Mouse (Mus musculus) heart, embryonic 16.5 days (tissue): ENCODE measurements around the gene Dnah8. TPM values are rescaled to one million over a fixed set of nuclear protein-coding genes. Genes with fewer than 3 reads are reported as not detected.

Source experiments
- ATAC-seq: fragments of 200-750 bp; cut with Nextera tagmentation; replicated peaks from 2 replicates; pipeline ENCODE4 v1.8.0; 2017; ENCODE audit warnings: moderate number of reproducible peaks; ENCODE audit not compliant: insufficient read depth, low FRiP score; ENCODE audit errors: extremely low read depth
- H3K27ac ChIP-seq: fragments of 300-500 bp; sonication (generic); 2 replicates; pipeline ENCODE4 v1.5.1; 2014; ENCODE audit warnings: mild to moderate bottlenecking, low read length, control low read depth, moderate library complexity
- H3K27me3 ChIP-seq: fragments of 300-500 bp; sonication (generic); 2 replicates; pipeline ENCODE4 v1.6.1; 2014; ENCODE audit warnings: low read length, mixed read lengths; ENCODE audit not compliant: control insufficient read depth, insufficient read depth
- H3K36me3 ChIP-seq: fragments of 300-500 bp; sonication (generic); 2 replicates; pipeline ENCODE4 v1.6.1; 2014; ENCODE audit not compliant: control insufficient read depth, insufficient read depth
- H3K4me1 ChIP-seq: fragments of 300-500 bp; sonication (generic); 2 replicates; pipeline ENCODE4 v1.6.1; 2014; ENCODE audit warnings: low read length, mixed read lengths; ENCODE audit not compliant: control insufficient read depth, insufficient read depth
- H3K4me2 ChIP-seq: fragments of 300-500 bp; sonication (generic); 2 replicates; pipeline ENCODE4 v1.6.1; 2014; ENCODE audit warnings: low read depth, mild to moderate bottlenecking, control low read depth, low read length
- H3K4me3 ChIP-seq: fragments of 300-500 bp; sonication (generic); 2 replicates; pipeline ENCODE4 v1.5.1; 2014; ENCODE audit warnings: mild to moderate bottlenecking, control low read depth, low read length
- H3K9ac ChIP-seq: fragments of 300-500 bp; sonication (generic); 2 replicates; pipeline ENCODE4 v1.6.1; 2014; ENCODE audit warnings: low read length, control low read depth
- H3K9me3 ChIP-seq: fragments of 300-500 bp; sonication (generic); replicated peaks from 2 replicates; pipeline ENCODE4 v1.6.1; 2016; ENCODE audit warnings: low read length; ENCODE audit not compliant: control insufficient read depth
- WGBS: fragments of 180-500 bp; shearing (Covaris S2); extraction: QIAGEN DNeasy Blood & Tissue Kit; methylation state at CpG from one replicate; pipeline ENCODE4 v1.1.7; 2014; 5-methylcytosine and 5-hydroxymethylcytosine counted together
- polyA plus RNA-seq: library from polyadenylated mRNA; unstranded; fragments of >200 nt; fragmentation: Nextera tagmentation; extraction: Ambion mirVana; gene quantifications from 2 replicates; pipeline ENCODE4 v1.2.1, GENCODE M21; 2015

The Dnah8 gene
- polyA plus RNA-seq, 1 experiment from 2014 or later: 2.9 TPM

DNA sequence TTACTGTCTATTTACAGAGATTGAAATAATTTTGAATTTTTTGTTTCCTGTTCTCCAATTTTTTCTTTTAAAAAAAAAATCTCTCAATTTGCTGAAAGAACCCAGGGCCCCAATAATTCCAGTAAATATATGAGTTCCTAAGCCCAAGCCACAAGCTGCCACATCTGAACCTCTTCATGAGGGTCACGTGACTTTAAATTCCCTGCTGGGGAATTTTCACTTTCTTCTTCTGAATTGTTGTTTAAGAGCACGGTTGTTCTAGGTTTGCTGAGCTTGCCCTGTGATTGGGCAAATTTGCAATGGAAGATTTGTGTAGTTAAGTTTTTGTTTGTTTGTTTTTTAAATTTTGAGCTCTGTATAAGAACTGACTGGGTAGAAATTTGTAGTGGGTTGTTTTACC is 67.3 kb downstream of the Dnah8 start:
- no peaks in the 10 kb centered on the region for H3K9me3 ChIP-seq
- no peaks in the 10 kb centered on the region for H3K27me3 ChIP-seq
- no peak overlapping the region for H3K4me3 ChIP-seq
- H3K9ac ChIP-seq: no peak overlapping the region
- no peak overlapping the region for H3K27ac ChIP-seq
- no peak overlapping the region for H3K4me2 ChIP-seq
- no peak for ATAC-seq
- no peaks in the 10 kb centered on the region for H3K36me3 ChIP-seq
- 71% methylated on average over 2 of the region's 2 CpGs for WGBS
- H3K4me1 ChIP-seq: no peaks in the 10 kb centered on the region

GRCm38 (mm10) chr17:30694281-30694680 is 70.1 kb downstream of the Dnah8 start:
- no peak overlapping the region for H3K4me2 ChIP-seq
- ATAC-seq: no peak
- H3K4me1 ChIP-seq: no peaks in the 10 kb centered on the region
- H3K36me3 ChIP-seq: no peaks in the 10 kb centered on the region
- H3K9ac ChIP-seq: no peak overlapping the region
- no peaks in the 10 kb centered on the region for H3K9me3 ChIP-seq
- no peak overlapping the region for H3K4me3 ChIP-seq
- H3K27me3 ChIP-seq: no peaks in the 10 kb centered on the region
- WGBS: 73% methylated on average over 9 of the region's 9 CpGs
- H3K27ac ChIP-seq: no peak overlapping the region

GRCm38 (mm10) chr17:30714732-30715131 is 90.6 kb downstream of the Dnah8 start:
- no peak overlapping the region for H3K9ac ChIP-seq
- 73% methylated on average over 3 of the region's 3 CpGs for WGBS
- H3K4me1 ChIP-seq: no peaks in the 10 kb centered on the region
- no peak overlapping the region for H3K4me3 ChIP-seq
- H3K9me3 ChIP-seq: no peaks in the 10 kb centered on the region; the same call in 1 of the 2 replicates
- H3K27ac ChIP-seq: no peak overlapping the region
- no peak for ATAC-seq
- H3K4me2 ChIP-seq: no peak overlapping the region
- H3K27me3 ChIP-seq: no peaks in the 10 kb centered on the region
- H3K36me3 ChIP-seq: no peaks in the 10 kb centered on the region

DNA sequence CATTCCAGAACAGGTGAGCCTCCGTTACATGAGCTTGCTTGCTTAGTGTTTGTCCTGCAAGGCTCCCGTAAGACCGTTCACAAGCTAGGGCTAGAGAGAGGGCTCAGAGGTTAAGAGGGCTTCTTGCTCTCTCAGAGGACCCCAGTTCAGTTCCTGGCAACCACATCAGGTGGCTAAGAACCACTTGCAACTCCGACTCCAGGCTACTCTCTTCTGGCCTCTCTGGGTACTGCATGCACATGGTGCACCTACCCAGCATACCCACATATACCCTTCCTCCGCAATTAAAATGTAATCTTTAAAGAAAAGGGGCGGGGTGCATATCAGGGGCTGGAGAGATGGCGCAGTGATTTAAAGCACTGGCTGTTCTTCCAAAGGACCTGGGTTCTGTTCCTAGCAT is 94.0 kb downstream of the Dnah8 start:
- Histone ChIP-seq H3K27me3 (no peaks in the 10 kb centered on the region), H3K4me2 (no peak overlapping the region), H3K9me3 (no peaks in the 10 kb centered on the region; the same call in 1 of the 2 replicates), H3K9ac (no peak overlapping the region), H3K4me1 (no peaks in the 10 kb centered on the region), H3K4me3 (no peak overlapping the region), H3K36me3 (no peaks in the 10 kb centered on the region), H3K27ac (no peak overlapping the region)
- ATAC-seq: no peak
- WGBS: 90% methylated on average over 7 of the region's 7 CpGs

DNA sequence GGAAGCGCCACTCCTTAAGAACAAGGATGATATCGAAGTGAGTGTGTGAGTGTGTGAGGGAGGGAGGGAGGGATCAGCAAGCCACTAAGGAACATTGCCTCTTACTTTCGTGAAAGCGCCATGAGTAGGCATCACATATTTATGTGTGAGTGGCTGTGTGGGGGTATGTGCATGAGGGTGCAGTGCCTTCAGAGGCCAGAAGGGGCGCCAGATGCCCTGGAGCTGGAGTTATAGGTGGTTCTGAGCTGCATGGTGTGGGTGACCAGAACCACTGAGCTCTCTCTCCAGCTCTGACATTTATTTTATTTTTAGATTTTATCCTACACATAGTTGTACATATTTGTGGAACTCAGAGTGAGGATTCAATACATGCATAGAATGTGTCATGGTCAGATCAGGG is 94.9 kb downstream of the Dnah8 start:
- no peaks in the 10 kb centered on the region; the same call in 1 of the 2 replicates for H3K9me3 ChIP-seq
- H3K4me1 ChIP-seq: no peaks in the 10 kb centered on the region
- no peaks in the 10 kb centered on the region for H3K27me3 ChIP-seq
- H3K9ac ChIP-seq: no peak overlapping the region
- no peak overlapping the region for H3K27ac ChIP-seq
- H3K4me2 ChIP-seq: no peak overlapping the region
- WGBS: 86% methylated on average over 5 of the region's 5 CpGs
- ATAC-seq: no peak
- no peak overlapping the region for H3K4me3 ChIP-seq
- H3K36me3 ChIP-seq: no peaks in the 10 kb centered on the region

- ATAC-seq: no peak
- Histone ChIP-seq H3K9me3 (no peaks in the 10 kb centered on the region), H3K4me1 (no peaks in the 10 kb centered on the region), H3K27ac (no peak overlapping the region), H3K36me3 (no peaks in the 10 kb centered on the region), H3K27me3 (no peaks in the 10 kb centered on the region), H3K9ac (no peak overlapping the region), H3K4me2 (no peak overlapping the region), H3K4me3 (no peak overlapping the region)
- 57% methylated on average over 4 of the region's 4 CpGs for WGBS
Measured at GRCm38 (mm10) chr17:30727788-30728187, 103.6 kb downstream of the Dnah8 start.

- no peak for ATAC-seq
- WGBS: 73% methylated on average over 3 of the region's 3 CpGs
- no peaks in the 10 kb centered on the region for H3K4me1 ChIP-seq
Measured at GRCm38 (mm10) chr17:30732736-30733135, 108.6 kb downstream of the Dnah8 start.

DNA sequence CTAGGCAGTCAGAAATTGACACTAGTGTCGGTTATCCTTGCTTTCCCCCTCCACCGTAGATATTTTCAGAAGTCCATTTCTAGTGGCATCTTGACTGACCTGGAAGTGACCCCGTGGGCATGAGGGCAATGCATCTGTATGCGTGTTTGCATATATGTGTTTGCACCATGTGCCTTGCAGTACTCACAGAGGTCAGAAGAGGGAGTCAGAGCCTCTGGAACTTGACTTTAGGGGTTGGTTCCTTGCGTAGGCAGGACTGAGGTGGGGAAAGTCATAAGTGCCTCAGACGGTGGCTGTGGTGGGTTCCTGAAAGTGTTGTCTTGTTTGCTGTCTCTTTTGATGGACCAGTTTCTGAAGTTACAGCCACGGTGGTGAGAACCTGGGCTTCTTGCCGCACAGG is 110.6 kb downstream of the Dnah8 start:
- no peak overlapping the region for H3K4me2 ChIP-seq

More at GRCm38 (mm10) chr17:30732736-30733135, 108.6 kb downstream of the Dnah8 start:
- Histone ChIP-seq H3K36me3 (no peaks in the 10 kb centered on the region), H3K9ac (no peak overlapping the region), H3K4me3 (no peak overlapping the region), H3K27me3 (no peaks in the 10 kb centered on the region), H3K4me2 (no peak overlapping the region), H3K27ac (no peak overlapping the region), H3K9me3 (peaks cover 2% of the 10 kb centered on the region; the same call in 1 of the 2 replicates)

GRCm38 (mm10) chr17:30735454-30735853 is 111.3 kb downstream of the Dnah8 start:
- no peaks in the 10 kb centered on the region for H3K36me3 ChIP-seq
- H3K4me1 ChIP-seq: no peaks in the 10 kb centered on the region
- no peaks in the 10 kb centered on the region for H3K27me3 ChIP-seq
- peaks cover 2% of the 10 kb centered on the region; the same call in 1 of the 2 replicates for H3K9me3 ChIP-seq
- H3K4me2 ChIP-seq: no peak overlapping the region
- no peak overlapping the region for H3K4me3 ChIP-seq
- no peak overlapping the region for H3K9ac ChIP-seq
- H3K27ac ChIP-seq: no peak overlapping the region
- 88% methylated on average over 2 of the region's 2 CpGs for WGBS
- ATAC-seq: no peak

More for the DNA sequence above, 110.6 kb downstream of the Dnah8 start:
- Histone ChIP-seq H3K4me1 (no peaks in the 10 kb centered on the region), H3K9ac (no peak overlapping the region), H3K4me3 (no peak overlapping the region), H3K27me3 (no peaks in the 10 kb centered on the region), H3K27ac (no peak overlapping the region), H3K36me3 (no peaks in the 10 kb centered on the region), H3K9me3 (peaks cover 2% of the 10 kb centered on the region; the same call in 1 of the 2 replicates)
- WGBS: 81% methylated on average over 8 of the region's 8 CpGs
- ATAC-seq: no peak
